Mouse (Mus musculus) thymus, postnatal 0 days (tissue): ENCODE data around the gene Tfap2b. TPM values are rescaled to one million over a fixed set of nuclear protein-coding genes. Genes with fewer than 3 reads are reported as not detected.

ENCODE experiments used
- DNase-seq: peaks from one replicate; pipeline ENCODE4 v3.0.0-alpha.2; 2015; ENCODE audit warnings: low spot score
- polyA plus RNA-seq: library from polyadenylated mRNA; unstranded; fragments of >200 nt; fragmentation: Nextera tagmentation; extraction: Ambion mirVana; gene quantifications from 2 replicates; pipeline ENCODE4 v1.2.1, GENCODE M21; 2015

Tfap2b gene
- polyA plus RNA-seq, 1 experiment from 2014 or later, result 0.79 TPM

DNA sequence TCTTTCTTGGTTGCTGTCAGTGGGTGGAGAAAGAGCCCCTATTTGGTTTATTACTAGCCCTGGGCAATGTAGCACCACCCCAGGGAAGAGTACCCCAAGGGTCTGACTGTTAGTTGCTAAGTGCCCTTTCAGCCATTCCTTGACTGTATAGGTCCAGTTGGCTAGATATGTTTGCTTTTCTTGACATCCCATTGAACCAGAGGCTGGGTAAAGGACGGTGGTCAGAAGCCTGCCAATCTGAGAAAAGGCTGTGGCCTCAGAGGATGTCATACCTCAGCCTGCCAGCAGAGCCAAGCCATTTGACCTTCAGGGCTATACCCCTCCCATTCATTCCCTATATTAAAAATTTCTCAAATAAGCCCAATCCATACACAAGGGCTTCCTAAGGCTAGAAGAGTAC lies 24.0 kb downstream of the Tfap2b start:
- no peak for DNase-seq

DNA sequence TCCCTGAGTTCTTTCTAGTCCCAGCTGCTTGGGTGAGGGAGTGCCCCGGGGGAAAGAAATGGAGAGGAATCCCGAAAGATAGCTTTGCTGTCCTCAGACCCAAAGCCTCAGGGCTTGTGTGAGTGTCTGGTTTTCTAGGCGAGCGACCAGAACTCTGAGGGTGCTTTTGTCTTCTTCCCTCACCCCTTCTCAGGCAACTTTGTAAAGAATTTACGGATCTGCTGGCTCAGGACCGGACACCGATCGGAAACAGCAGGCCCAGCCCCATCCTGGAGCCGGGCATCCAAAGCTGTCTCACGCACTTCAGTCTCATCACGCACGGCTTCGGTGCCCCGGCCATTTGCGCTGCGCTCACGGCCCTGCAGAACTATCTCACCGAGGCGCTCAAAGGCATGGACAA lies 25.1 kb downstream of the Tfap2b start:
- no peak for DNase-seq

DNA sequence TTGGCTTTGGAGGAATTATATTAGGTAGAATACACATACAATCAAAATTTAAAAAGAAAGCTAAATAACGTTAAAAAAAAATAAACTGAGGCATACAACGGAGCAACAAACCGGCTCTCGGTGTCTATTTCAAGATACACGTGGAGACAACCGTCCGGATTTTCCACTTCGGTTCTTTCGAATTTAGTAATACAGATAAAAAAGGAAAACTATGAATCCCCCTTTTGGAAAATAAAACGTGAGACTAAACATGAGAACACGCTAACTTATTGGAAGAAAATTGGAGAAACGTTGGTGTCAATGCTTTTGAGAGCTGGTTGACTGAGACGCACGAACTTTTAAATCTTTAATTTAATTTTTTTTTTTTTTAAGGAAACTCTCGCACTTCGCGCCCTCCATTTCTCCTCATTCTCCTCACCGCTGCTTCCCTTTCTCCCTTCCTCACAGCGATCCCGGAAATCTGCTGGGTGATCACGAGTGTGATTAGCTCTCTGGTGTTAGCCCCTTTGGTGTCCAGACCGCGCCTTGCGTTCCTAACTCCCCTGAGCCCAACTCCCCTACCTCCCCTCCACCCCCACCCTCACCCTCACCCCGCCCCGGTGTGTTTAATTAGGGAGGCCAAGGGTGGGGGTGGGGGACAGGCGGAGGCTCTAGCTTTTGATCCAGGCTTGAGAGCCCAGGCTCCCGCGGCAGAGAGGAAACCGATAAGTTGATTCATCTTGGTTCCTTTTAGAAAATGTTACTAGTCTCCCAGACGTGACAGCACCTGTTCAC lies 25.9 kb downstream of the Tfap2b start:
- no peak for DNase-seq

DNA sequence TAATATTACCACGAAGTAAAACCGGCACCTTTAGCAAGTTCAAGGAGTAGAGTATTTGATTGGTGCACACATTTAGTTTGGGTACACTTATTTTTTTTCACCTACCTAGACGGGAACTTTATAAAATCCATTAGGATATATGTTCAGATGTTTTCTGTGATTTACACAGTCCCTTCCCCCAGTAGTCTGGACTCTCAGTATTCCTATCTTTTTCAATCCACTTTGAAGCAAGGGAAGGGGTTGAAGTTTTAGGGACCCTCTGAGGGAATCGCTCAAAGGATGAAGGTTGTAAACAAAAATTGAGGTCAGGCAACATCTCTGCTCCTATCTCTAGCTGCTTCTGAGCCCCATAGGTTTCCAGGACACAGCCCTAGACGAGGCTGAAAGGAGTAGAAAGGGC lies 27.3 kb downstream of the Tfap2b start:
- no peak for DNase-seq

DNA sequence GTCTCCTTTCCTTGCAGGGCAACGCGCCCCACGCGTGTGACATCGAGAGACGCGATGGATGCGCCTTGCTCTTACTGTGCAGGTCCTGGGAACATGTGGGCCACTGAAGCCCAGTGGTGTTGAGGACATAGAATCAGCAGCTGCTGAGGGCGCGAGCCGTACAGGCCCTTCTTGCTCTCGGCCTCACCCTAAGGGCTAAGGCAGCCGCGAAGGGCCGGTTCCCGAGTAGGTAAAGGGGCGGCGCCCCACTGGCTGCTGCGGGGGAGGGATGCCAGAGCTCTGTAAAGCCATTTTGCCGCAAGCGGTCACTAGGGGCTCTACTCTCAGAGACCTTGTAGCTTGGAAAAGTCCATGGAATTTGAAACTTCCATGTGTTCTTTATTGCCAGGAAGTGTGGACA lies 27.9 kb downstream of the Tfap2b start:
- DNase-seq, result no peak

DNA sequence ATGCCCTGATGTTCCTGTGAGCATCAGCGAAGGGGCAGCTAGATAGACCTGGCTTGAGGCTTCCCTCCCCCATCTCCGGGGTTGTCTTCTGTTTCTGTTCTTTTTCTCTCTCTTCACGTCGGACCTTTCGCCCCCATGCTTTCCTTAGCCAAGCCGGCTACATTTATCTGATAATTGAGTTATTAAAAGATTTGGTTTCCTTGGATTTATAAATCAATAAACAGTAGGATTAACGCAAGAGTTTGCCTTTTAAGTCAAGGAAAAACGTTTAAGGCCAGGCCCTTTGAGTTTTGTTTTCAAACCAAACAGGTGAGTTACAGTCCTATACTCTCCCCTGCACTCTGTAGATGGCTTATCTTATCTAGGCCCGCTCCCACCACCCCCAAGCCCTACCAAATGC lies 28.3 kb downstream of the Tfap2b start:
- no peak for DNase-seq

DNA sequence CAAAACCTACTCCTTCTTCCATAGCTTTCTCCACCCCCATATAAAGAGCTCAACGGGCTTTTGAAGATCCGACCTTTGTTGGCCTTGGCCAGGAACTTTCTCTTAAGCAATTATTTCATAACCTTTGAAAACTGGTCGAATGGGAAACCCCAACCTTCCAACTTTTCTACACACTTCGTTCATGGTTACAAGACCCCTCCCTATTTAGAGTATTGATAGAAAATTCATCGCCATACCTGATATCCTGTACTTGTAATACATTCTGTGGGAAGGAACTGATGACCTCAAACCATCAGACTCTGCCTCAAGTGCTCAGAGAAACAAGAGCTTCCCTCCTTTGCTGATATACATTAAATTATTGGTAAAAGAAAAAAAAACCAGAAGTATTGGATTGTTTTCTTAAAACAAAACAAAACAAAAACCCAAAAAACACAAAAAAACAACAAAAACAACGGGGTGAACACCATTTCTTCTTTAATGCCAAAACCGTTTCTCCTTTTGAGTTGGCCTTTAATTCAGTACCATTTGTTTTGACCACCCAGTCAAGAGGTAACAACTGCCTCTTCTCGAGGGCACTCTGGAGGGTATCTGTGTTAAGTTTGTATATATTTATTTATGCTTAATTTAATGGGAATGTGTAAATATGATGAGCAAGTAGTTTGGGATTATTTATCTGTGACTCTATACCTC lies 29.2 kb downstream of the Tfap2b start:
- DNase-seq, result no peak

DNA sequence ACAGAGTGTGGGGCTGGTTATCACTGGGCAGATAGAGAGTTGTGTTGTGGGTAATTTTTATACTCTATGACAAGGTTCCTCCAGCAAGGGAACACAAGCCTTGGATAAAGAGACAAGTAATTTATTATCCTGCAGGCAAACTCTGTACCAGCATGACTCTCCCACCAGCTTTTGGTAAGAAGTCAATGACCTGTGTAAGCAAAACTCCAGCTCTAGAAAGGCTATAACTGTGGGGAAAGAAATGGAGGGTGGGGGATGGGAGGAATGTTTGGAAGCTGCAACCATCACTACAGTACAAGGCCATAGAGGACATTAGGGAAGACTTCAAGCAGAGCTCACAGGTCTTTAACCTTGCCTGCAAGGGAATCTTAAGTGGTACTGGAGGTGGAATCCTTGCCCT lies 31.3 kb downstream of the Tfap2b start:
- no peak for DNase-seq

DNA sequence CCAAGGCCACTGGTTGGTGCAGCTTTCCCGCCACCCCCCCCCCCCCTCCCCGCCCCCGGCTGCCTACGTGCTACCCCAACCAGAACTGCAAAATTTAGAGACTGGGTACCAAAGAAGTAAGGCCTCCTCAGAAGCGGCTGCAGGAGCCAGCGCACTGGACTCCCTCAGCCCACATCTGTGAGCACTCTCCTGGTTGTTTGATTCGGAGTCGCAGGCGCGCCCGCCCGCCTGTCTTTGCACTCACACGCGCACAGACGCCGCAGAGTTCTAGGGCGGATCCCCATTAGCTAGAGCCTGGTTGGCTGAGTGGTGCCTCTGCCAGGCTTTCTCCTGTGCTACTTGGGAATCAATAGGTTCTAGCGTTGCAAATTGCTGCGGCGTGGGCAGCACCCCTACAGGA lies 32.6 kb downstream of the Tfap2b start:
- DNase-seq, result no peak

DNA sequence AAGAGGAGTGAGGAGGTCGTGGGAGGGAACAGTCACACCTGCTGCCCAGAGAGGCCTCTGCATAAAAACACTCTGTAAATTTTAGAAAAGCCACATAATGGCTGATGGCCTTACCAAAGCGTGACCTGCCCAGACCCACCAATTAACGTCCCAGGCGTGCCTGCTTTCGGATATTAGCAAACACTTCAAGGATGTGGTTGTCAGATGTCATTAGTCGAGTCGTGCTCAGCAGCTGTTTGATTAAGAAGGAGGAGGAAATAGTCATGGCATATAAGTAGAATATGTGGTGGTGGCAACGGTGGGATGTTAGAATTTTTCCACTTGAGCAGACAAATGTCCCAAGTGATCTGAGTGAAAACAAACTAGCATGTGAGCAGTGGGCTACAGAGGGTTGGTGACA lies 33.3 kb downstream of the Tfap2b start:
- DNase-seq, result no peak

DNA sequence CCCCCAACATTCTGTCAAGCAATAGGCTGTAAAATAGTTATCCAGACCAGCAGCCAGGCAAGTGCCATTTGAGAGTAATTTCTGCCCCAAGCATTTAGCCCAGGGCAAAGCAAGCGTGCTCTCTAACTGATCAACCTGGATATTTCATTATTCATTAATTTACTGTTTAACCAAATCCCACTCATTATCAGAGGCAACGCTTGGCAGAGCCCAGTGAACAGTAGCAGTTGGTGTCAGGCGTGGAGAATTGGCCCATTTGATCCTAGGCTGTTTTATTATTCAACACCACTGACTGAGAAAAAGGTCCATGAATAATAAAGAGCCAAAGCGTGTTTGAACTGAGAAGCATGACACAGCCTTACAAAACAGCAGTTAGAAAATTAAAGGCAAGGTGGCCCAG lies 36.3 kb downstream of the Tfap2b start:
- no peak for DNase-seq

DNA sequence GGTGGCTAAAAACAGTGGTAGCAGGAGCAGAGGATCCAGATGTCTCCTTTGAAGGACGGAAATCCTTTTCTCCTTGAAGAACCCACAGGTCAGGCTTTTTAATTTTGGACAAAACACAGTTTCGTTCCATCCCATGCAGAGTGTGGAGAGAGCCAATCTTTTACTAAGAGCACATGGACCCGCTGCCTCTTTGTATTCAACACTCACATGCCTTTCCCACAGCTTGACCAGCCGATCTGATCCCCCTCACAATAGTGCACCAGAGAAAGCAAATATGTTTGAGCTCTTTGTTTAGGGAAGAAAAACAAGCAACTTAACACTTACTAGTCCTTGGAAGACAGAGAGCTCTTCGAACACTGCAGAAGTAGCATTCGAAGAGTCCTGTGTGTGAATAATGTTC lies 42.6 kb downstream of the Tfap2b start:
- no peak for DNase-seq

DNA sequence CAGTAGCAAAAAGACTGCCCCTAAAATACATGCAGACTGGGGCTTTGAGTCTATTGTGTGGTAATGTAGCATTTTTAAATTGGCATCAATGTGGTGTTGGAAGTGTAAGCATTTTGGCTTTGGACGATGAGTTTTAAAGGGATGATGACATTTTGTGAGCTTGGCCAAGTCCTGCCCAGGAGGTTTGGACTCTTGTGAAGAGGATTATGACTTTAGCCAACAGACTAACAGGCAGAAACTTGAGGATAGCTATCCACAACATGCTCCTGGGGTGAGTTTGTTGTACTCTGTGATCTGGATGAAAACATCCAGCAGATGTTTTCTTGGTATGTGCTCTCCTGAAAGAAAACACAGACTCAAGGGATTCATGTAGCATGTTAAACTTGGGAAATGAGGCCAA lies 60.9 kb downstream of the Tfap2b start:
- DNase-seq, result no peak

Other genes starting within 250 kb of the Tfap2b start
- not detected in 2 replicates for gene Tfap2d, start 105.9 kb upstream of the Tfap2b start, polyA plus RNA-seq